Mouse (Mus musculus): Measurements from ENCODE around the gene Speer4d. TPM values are rescaled to one million over a fixed set of nuclear protein-coding genes. Genes with fewer than 3 reads are reported as not detected.
"Not testable (repeated sequence)": the region's sequence is repeated elsewhere in the genome, so short reads cannot be mapped to it uniquely, and the experiment has no call there.

Gene Speer4d
- polyA plus RNA-seq, 2 experiments from 2014 or later = not detected

- not testable (repeated sequence) for ATAC-seq
Observed at GRCm38 (mm10) chr5:15670789-15671188, 51.9 kb downstream of the Speer4d start.

Other genes with a start within 250 kb of the Speer4d start
- gene Gm21149, start 142.5 kb upstream of the Speer4d start, polyA plus RNA-seq (2017; shearing (Covaris generic)) = not detected
- not detected for gene Gm21190, start 89.8 kb upstream of the Speer4d start, polyA plus RNA-seq (2017; shearing (Covaris generic))
- gene Gm21083, start 41.7 kb upstream of the Speer4d start, polyA plus RNA-seq (2017; shearing (Covaris generic)) = not detected
- not detected for gene 4930572O03Rik, start 38.0 kb downstream of the Speer4d start, polyA plus RNA-seq (2017; shearing (Covaris generic))
- not detected for gene Speer4c, start 95.2 kb downstream of the Speer4d start, polyA plus RNA-seq (2017; shearing (Covaris generic))

All from activated CD4-positive, CD25-positive, alpha-beta regulatory T cell, adult 4 months (primary cell).